Mouse (Mus musculus): ENCODE results near the gene Olfr1211.

Gene Olfr1211

DNA sequence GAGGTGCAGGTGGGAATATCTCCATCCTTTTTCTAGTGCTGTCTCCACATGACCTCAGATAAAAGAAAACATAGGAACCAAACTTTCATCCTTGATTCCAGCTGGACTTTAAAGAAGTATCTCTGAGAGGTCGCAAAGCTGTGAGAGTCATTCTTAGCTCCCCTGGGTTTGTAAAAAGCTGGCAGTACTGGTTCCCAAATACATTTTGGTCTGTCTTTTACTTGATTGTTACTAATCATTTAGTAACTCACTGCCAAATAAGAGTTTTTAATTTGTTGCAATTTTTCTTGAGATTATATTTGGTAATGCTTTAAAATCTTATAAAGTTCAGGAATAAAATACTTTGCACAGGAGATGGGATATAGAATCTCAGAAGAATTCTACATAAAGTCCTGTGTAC is at the start of gene Olfr1211:
Olfr1211 (minus strand) TSS at position 101 of the 400 bp plus-strand sequence.
- ATAC-seq (ENCODE audit: low TSS enrichment): no peak

DNA sequence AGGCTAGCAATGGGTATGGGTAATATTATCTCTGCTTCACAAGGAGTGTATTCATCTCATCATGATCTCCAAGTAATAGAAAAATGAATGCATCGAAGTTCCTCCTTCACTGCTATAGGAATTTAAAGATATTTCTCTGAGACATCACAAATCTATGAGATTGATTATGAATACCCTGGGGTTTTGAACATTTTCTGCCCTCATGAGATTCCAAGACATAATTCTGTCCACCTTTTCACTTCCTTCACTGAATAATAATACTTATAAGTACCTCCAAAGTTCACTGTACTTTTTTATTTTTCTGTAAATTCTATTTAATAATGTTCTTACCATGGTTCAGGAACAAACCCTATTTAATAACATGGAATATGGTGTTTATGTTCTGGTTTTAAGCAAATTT is 42.3 kb upstream of the Olfr1211 start, which contains the start of gene Gm13762:
Gm13762 (minus strand) TSS at position 101 of the 400 bp plus-strand sequence.
- ATAC-seq (ENCODE audit: low TSS enrichment): no peak

GRCm38 (mm10) chr2:88953669-88954068 is 15.8 kb upstream of the Olfr1211 start, which contains the start of gene Olfr1212:
TSS of gene Olfr1212 (plus strand) at chr2:88953969.
- no peak for ATAC-seq (ENCODE audit: low TSS enrichment)

DNA sequence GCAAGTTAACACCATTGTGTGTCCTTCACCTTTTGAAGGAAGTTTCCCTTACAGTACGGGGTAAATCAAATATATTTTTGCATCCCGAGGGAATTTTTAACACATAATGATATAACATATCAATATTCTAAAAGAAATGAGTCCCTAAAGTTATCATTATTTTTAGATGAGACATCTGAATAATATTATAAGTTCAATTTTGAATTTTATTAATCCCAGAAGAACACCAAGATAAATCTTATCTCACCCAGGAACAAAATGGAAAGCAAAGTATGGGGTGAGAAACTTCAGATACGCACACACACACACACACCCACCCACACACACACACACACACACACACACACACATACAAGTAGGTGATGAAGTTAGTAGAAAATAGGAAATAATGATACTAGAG is 22.9 kb downstream of the Olfr1211 start, which contains the start of gene Olfr1209:
Olfr1209 (minus strand) TSS at position 101 of the 400 bp plus-strand sequence.
- no peak for ATAC-seq (ENCODE audit: low TSS enrichment)

- no peak for ATAC-seq (ENCODE audit: low TSS enrichment)
Observed at GRCm38 (mm10) chr2:88902211-88902610, 35.7 kb downstream of the Olfr1211 start, which contains the start of gene Olfr1208. TSS of gene Olfr1208 (minus strand) at chr2:88902311.

All from frontal cortex, adult (tissue).